ENCODE assay signal across 9 mouse cellular contexts in the genomic region with DNA sequence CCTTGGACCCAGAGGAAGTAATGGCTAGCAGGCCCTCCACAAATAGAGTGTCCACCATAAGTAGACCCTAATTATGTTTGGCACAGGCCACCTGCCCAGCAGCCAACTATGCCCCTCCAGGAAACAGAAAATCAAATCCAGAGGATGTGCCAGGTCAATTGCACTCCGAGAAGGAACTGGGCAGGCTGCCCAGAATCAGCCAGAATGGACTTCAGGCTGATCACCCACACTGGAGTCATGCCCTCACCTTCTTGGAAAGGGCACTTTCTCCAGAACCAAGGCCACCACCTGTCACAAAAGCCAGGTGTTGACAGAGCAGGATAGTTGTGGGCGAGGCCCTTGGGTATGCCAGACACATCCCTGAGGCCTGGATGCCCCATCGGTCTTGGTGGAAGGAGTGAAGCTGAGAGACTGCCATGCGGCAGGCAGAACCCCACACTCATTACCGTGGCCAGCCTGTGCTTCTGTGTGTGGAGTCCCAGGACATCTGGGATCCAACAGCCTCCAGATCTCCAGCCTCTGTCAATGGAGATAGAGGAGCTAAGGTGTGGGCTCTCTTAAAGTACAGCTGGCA.
DNase-seq lines count a peak whose midpoint lies in the region; ATAC-seq and TF ChIP-seq lines count a peak whose summit lies in the region.
"Had no signal": no experiment of that assay in that cellular context is flagged by ENCODE, and none has a peak within 500 bp of the region (broad histone marks: within the 10 kb centered on the region; RNA-seq: fewer than 3 reads in every experiment).

No protein-coding gene starts in this region.

- no peak for TF ChIP-seq CTCF in lung, embryonic 14.5 days (IDR thresholded peaks at IDR 0.05; ENCODE audit: low read depth)

- peaks cover 4% of the 10 kb centered on the region; the same call in 1 of the 2 replicates for H3K4me1 ChIP-seq in kidney, embryonic 16.5 days (ENCODE audit: insufficient read depth, low read length)
- H3K4me1 ChIP-seq in lung, embryonic 14.5 days (ENCODE audit: insufficient read depth) = no peaks in the 10 kb centered on the region
- H3K4me1 ChIP-seq: stomach, embryonic 15.5 days had no signal

- peak; percentile 84 for DNase-seq in kidney, adult 18-20 months
- peak; percentile 33 for DNase-seq in adrenal gland, adult 8-10 months
- peak; percentile 34 for DNase-seq in gastrocnemius, postnatal 14 days
- DNase-seq in lung, embryonic 14.5 days = peak; percentile 29
- no peak for DNase-seq in frontal cortex, postnatal 10 days (ENCODE audit: low spot score in 2 of 2)
- DNase-seq in spleen, adult 12 weeks (ENCODE audit: low spot score) = no peak

- intact Hi-C loops in gastrocnemius, postnatal 14 days (cut with DNase I; ENCODE audit: low total_unique reads) = loop anchor here (10.0 kb wide), 1 partner anchor 169 kb away; a partner anchor contains a TSS

- H3K4me3 ChIP-seq in kidney, embryonic 16.5 days (ENCODE audit: low read length) = no peak overlapping the region
- H3K4me3 ChIP-seq in lung, embryonic 14.5 days (ENCODE audit: low read depth, low read length) = no peak overlapping the region
- H3K4me3 ChIP-seq: limb, embryonic 13.5 days; stomach, embryonic 15.5 days had no signal

- H3K4me2 ChIP-seq in kidney, embryonic 16.5 days (replicated peaks; ENCODE audit: low read depth, low read length) = no peak overlapping the region
- H3K4me2 ChIP-seq in lung, embryonic 14.5 days = no peak overlapping the region
- H3K4me2 ChIP-seq: limb, embryonic 13.5 days; stomach, embryonic 15.5 days had no signal

- no peaks in the 10 kb centered on the region for H3K9me3 ChIP-seq in kidney, embryonic 16.5 days (ENCODE audit: low read length)
- no peaks in the 10 kb centered on the region for H3K9me3 ChIP-seq in lung, embryonic 14.5 days (ENCODE audit: low read depth, low read length)
- H3K9me3 ChIP-seq: limb, embryonic 13.5 days; stomach, embryonic 15.5 days had no signal

- H3K9ac ChIP-seq in kidney, embryonic 16.5 days (replicated peaks; ENCODE audit: low read length) = no peak overlapping the region
- H3K9ac ChIP-seq in lung, embryonic 14.5 days = no peak overlapping the region
- H3K9ac ChIP-seq: limb, embryonic 13.5 days; stomach, embryonic 15.5 days had no signal

- WGBS in kidney, embryonic 16.5 days = 77% methylated on average over 5 of the region's 5 CpGs
- 66% methylated on average over 5 of the region's 5 CpGs for WGBS in lung, embryonic 14.5 days

- no peak overlapping the region for H3K27ac ChIP-seq in kidney, embryonic 16.5 days (ENCODE audit: low read length)
- H3K27ac ChIP-seq in lung, embryonic 14.5 days (ENCODE audit: low read depth) = no peak overlapping the region
- H3K27ac ChIP-seq: limb, embryonic 13.5 days; stomach, embryonic 15.5 days had no signal

- ATAC-seq in kidney, embryonic 16.5 days (ENCODE audit: low FRiP score, low TSS enrichment) = no peak
- no peak for ATAC-seq in lung, embryonic 14.5 days (ENCODE audit: insufficient read depth)

- no peaks in the 10 kb centered on the region for H3K27me3 ChIP-seq in kidney, embryonic 16.5 days (ENCODE audit: insufficient read depth, low read length)
- H3K27me3 ChIP-seq in lung, embryonic 14.5 days (ENCODE audit: insufficient read depth, low read length) = no peaks in the 10 kb centered on the region
- H3K27me3 ChIP-seq: limb, embryonic 13.5 days; stomach, embryonic 15.5 days had no signal

- no peaks in the 10 kb centered on the region for H3K36me3 ChIP-seq in kidney, embryonic 16.5 days (ENCODE audit: insufficient read depth, low read length)
- H3K36me3 ChIP-seq in lung, embryonic 14.5 days (ENCODE audit: insufficient read depth) = no peaks in the 10 kb centered on the region
- H3K36me3 ChIP-seq: limb, embryonic 13.5 days; stomach, embryonic 15.5 days had no signal

Comparison
In these comparisons a context has a peak if more than half of its experiments do, and no peak if none do; other contexts are left out.
1. DNase-seq: peak in kidney, adult 18-20 months (single experiment), adrenal gland, adult 8-10 months (single experiment), gastrocnemius, postnatal 14 days (single experiment) and lung, embryonic 14.5 days (single experiment); none in frontal cortex, postnatal 10 days (0 of 2) and spleen, adult 12 weeks (single experiment).